Mouse (Mus musculus) 416B (cell line): ENCODE measurements around the gene Adgrd1.
A peak's percentile ranks its signal among the peaks of the same experiment; 100 is the strongest.

ENCODE experiments used
- DNase-seq: peaks from one replicate; pipeline ENCODE4 v3.0.0; 2011; ENCODE audit warnings: low read depth

Gene Adgrd1

DNA sequence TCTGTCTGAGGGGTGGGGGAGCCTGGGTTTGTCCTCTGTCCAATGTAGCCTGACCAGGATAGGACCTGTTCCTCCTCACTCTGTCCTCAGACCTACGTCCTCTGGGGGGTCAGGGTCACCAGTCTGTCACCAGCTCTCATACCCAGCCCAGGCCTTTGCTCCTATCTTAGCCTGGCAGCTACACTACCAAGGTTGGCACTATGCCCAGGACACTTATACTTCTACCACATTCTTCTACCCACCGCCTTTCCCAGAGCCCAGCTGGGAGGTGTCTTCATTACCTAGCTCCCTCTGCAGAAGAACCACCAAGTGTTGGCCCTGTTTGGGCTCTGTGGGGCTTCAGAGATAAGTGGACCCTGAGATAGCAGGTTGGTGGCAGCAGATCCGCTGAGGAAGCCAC lies 103.6 kb downstream of the Adgrd1 start:
- DNase-seq, result no peak

DNA sequence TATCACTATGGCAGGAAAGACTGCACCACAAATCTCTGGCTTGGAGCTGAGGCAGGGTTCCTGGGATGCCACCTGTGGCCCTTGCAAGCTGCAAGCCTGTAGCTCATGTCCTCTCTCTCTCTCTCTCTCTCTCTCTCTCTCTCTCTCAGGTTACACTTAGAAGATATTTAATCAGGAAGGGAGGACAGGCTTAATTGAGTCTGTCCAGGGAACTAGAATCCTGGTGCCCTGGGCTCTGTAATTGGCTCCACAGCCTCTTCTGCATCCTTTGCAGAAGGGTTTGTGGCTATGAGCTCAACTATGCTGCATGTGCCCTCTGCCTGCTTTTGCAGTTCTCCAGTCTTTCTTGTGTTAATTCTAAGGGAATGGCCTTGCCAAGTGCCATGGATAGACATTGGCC lies 111.7 kb downstream of the Adgrd1 start:
- no peak for DNase-seq

DNA sequence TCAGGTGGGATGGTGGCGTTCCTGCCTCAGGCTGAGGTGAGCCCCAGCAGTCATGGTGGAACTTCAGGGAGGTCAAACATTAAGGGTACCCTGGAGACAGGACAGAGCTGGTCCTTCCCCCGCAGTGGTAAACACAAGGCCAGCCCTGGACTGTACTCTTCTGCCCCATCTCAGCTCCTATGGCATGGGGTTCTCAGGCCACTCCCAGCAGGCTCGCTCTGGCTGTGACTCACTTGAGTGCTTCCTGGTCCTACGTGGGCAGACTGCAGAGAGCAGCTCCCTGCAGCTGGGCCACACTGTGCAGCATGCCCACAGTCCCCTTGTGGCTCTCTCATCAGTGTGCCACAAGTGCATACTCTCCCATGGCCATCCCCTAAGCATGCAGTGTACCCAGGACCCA lies 112.3 kb downstream of the Adgrd1 start:
- DNase-seq, result no peak

DNA sequence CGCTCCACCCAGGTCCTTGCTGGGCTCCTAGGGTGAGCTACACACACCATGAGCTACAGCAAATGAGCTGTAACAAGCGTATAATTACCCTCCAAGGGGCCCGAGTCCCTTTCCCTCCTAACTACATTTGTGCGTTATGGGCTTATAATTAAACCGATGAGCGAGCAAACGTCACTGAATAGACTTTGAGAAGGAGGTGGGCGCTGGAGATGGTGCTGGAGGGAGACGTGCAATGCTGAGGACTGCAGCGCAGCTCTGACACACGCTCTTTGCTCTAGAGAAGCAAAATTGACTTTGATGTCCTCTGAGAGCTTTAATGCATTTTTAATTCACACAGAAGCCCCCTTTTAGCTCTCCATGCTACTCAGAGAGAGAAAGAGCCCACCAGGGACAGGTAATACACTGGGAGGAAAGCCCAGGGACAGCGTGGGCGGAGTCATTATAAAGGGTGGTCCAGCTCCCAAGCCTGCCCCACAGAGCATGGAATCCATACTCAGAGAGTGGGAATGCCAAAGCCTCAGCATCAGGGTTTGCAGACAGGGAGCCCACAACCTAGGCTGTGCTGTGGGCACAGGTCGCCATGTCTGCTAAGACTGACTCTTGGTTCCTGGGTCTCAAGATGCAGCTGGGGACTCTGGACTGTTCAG lies 115.0 kb downstream of the Adgrd1 start:
- DNase-seq, result no peak

DNA sequence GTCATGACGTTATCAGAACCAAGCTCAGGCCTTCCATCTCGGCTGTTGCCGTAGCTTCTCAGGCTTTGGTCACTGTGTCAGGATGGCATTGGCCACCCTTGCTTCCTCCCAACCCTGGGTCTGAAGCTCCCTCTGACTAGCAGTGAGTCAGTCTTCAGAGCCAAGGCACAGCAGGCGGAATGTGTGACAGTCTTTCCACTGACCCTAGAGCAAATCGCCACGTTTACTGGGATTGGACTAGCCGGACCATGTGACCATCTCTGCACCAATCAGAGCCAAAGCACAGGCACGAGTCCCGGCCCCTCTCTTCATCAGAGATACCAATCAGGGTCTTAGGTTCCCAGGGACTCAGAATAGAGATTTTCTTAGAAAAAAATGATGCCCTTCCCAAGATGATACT lies 117.5 kb downstream of the Adgrd1 start:
- no peak for DNase-seq

DNA sequence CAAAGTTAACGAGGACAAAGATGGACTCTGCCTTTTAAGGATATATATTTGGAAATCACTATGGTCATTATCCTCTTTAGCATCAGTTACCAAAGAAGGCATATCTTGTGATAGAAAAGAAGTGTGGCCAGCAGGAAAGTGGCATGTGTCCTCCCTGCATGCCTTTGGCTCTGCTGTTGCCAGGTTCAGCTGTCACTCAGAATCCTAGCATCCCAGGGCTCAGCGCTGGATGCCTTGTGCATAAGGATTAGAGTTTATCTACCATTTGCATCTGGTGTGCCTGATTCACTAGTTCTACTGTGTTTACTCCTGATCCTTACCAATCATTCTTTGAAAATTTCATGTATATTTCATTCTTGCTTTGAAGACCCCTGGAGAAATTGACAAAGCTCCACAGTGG lies 119.5 kb downstream of the Adgrd1 start:
- no peak for DNase-seq

DNA sequence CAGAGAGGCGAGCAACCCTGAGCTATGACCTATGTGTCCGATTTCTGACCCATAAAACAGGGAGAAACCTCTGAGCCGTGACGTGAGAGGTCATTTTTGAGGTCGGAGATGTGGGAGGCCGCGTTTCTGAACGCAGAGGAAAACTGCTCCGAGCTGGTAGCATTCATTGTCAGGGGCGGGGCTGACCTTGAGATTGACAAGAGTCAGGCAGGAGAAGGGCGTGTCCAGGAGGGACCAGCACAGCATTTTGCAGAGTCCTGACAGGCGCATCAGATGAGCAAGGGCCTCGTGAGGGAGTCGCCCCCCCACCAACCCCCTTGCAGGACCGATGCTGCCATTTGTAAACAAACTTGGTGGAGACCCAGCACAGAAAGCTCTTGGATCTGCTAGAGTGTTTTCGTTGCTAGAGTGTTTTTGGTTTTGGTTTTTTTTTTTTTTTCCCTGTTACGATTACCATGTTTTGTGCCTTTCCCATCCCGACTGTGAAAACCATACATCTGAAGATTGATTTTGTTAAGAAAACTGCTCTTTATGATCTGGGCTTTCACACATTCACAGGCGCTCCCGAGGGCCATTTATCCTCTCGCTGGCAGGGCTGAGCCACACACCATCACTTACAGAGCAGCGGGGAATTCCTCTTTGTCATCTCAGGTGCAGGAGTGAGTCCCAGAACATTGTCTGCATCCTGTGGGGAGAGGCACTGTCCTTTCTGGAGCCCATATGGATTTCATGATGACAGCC lies 121.1 kb downstream of the Adgrd1 start:
- no peak for DNase-seq

DNA sequence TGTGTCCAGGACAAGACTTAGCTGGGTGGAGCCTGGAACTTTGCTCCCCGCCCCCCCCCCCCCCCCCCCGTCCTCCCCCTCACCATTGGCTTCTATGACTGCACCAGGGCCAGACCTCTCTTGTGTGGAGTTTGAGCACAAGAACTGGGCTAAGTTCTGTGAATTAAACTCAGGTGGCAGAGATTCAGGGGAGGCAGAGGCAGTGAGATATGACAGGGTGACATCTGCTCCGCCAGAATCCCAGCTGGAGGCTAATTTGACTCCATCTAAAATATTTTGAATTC lies 121.6 kb downstream of the Adgrd1 start:
- no peak for DNase-seq

DNA sequence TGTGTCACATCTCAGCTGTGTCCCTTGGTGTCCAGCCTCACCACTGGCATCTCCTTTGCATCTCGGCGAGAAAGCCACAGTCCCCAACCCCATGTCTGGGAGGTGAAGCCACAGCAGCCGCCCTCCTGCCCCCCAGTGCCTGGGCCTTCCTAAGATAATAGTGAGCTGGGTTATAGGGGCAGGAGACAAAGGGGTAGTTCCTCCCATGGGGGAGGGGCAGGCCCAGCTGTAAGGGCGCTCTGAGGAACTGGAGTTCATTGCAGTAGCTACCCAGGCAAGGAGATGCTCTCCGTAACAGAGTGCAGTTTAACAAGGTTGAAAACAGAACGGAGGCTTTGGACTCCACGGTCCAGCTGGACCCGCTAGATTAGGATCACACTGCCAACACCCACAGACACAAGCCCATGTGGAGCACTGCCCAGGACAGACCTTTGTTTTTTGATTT lies 122.0 kb downstream of the Adgrd1 start:
- DNase-seq, result no peak

DNA sequence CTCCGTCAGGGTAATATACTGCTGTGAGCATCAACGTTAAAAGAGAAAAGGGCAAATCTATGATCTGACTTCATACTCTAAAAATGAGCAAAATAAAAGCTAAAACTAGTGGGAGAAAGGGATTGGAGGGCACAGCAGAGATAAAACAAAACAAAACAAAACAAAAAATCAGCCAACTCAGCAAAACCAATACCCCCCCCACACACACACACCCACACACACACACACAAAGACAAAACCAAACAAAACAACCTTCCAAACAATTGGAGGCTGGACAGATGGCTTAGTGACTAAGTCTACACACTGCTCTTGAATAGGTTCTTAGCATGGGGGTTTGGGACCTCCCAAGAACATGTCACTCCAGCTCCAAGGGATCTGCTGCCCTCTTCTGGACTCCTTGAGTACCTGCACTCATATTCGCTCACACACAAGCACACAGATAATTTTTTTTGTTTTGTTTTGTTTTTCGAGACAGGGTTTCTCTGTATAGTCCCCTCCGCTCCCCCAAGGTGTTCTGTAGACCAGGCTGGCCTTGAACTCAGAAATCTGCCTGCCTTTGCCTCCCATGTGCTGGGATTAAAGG lies 122.7 kb downstream of the Adgrd1 start:
- DNase-seq, result peak; percentile 5

DNA sequence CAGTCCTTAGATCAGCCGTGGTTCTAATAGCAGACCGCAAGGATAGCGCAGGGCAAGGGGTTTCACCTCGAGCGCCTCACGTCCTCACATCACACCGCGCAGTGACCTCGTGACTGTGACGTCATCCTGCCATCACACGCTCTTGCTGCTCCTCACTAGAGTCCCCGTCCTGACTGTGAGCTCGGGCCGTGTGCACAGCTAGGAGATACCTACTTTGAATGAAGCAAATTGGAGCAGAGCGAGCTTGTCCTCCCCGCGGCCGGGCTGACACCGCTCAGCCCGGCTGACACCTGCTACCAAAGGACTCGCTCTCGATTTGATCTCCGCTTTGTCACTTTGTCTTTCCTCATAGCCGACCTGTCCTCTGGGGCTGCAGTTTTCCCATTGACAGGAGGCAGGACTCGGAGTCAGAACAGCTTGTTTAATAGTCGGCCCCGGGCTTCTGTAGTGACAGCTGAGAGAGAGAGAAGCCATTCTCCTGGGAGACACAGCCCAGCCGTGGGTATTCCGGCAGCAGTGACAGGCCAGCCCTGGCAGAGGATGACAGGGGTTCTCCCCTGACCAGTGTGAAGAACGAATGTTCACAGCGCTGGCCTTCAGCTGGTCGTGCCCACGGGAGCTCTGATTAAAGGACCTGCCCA lies 129.4 kb downstream of the Adgrd1 start:
- DNase-seq, result no peak

DNA sequence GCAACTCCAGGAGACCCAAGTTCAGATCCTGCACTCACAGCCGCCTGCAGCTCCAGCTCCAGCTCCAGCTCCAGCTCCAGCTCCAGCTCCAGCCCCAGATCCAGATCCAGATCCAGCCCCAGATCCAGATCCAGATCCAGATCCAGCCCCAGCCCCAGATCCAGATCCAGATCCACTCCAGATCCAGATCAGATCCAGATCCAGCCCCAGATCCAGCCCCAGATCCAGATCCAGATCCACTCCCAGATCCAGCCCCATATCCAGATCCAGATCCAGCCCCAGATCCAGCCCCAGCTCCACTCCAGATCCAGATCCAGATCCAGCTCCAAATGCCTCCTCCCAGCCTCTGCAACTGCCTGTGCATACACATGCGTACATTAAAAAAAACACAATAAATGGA lies 131.6 kb downstream of the Adgrd1 start:
- no peak for DNase-seq

DNA sequence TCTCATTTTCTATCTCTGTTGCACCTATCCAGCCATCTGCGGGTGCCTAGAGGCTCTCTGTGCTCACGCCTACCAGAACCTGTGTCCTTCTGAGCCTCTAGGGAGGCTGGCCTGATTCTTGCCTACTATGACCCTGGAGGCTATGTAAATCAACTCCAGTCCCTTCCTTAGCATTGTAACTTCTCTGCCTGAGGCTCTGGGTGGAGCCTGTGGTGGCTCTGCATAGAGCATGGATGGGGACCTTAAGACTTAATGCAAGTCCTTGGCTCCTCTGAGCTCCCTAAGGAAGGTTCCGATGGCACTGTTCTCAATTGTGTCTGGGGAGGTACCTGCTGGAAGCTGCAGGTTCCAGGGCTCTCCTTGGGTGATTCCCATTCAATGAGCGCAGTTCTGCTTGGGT lies 136.8 kb downstream of the Adgrd1 start:
- DNase-seq, result no peak

DNA sequence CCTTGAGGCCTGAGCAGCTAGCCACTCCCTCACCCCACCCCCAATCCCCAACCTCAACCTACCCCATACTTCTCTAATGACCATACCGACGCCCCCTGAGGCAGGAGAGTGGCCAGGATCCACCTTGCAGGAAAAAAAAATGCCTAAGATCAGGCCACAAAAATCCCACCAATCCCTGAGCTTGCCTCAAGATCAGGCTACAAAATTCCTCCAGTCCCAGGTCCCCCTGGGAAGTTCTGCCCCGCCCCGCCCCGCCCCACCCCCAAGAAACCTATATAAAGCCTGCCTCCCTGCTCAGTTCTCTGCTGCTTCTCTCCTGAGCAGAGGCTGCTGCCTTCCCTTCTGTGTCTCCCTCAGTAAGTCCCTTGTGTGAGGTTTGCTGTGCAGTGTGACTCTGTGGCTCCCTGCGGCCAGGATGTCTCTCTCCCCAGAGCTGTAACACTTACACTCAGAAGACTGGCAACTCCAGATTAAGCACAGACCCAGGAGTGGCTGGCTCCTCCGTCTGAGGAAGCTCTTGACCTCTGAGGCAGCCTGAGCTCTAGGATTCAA lies 137.4 kb downstream of the Adgrd1 start:
- peak; percentile 2 for DNase-seq

DNA sequence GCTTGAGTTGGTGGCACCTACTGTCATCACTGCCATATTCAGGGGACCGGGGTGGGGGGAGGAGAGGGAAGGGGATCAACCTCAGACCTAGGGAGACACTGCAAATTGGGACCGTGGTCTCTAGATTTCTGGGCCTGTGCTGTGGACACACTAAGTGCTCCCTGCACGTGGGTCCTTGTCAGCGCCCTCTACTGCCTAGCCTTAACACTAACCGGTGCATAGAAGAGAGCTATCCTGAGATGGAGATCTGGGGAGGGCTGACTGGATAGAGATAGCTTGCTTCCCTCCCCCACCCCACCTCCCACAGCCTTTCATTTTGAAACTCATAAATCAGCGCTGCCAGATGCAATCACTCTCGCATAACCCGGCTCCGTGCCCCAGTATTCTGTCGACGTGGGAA lies 139.8 kb downstream of the Adgrd1 start:
- DNase-seq, result no peak

DNA sequence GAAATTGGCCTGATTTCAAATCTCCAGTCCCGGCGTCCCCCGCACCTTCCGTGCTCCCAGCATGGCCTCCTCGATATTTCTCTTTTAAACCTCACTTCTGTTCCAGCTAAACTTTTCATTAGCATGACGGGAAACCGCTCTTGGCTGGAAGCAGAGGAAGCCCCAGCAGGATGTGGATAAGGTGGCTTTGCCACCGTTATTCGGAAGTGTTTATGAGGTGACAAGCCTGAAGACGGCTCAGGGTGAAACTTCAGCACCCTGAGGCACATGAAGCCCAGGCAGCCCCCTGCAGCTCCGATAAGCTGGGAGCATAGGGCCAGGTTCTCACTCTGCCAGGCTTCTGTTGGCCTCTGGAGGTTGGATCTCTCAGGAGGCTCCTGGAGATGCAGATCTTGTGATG lies 145.3 kb downstream of the Adgrd1 start:
- DNase-seq, result no peak

DNA sequence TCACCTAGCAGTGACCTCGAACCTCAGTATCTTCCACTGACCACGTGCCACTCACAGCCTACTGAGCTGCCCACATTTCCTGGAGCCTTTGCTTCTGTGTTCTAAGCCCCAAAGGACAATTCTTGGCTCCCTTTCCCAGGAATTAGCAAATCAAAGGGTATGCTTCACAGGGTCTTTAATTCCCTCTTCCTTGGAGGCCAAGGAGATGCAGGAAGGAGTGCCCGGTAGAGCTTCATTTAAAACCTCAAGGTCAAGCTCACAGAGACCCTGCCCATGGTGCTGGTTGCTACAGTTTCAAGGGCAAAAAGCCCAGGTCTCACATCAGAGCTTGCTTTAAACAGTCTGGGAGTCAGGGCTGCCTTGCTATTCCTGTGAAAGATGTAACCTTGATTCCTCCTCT lies 145.7 kb downstream of the Adgrd1 start:
- DNase-seq, result no peak

DNA sequence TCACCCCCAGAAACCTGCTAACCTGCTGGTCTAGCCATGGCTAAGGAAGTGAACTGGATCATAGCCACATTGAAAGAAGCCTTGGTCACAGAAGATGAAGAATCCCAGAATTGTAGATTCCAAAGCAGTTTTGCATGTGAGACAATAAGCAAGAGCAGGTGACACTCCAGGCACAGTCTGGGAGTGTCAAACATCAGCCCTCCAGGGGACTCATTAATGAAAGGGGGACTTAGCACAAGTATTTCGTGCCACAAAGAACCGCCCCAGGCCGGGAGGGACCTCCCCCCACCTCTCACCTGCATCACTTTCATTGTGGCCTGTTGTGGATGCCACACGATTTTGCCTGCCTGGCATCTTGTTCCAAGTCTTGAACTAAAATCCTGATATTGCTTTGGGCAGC lies 146.6 kb downstream of the Adgrd1 start:
- no peak for DNase-seq

DNA sequence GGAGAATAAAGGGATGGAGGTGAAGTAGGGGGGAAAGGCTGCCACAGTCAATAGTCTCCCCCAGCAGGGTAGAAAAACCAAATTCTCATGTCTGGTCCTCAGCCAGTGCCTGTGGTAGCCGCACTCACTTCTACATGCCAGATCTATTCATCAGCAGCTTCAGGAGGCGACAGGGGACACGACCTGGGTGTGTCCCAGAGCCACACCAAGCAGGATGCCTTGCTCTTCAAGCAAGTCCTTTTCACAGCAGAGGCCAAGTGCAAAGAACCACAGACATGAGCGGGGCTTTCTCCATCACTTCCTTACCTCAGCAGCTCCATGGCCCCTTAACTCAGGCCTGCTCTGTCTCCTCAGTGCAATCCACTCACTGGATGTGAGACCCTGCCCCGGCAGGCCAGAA lies 147.8 kb downstream of the Adgrd1 start:
- DNase-seq, result no peak

DNA sequence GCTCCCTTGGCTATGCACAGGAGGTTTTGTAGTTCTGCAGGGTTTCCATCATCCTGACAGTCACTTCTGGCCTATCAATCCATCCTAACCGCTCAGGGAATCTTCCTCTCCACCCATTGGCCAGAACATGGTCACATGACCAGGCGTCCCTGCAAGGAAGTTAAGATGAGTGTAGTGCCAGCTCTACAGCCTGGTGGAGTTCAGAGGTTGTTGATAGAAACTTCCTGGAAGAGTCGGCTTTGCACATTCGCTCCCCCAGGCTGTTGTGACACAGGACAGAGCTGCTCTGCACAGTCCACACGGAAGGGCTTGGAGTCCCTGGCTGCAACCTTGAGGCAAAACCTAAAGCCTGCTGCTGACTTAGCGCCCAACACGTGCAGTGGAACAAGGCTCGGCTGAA lies 152.5 kb downstream of the Adgrd1 start:
- no peak for DNase-seq
